Mouse (Mus musculus): ENCODE data around the gene Zfp386. TPM values are rescaled to one million over a fixed set of nuclear protein-coding genes. Genes with fewer than 3 reads are reported as not detected.

Gene Zfp386
- polyA plus RNA-seq, 1 experiment from 2014 or later, result 69.9 TPM

DNA sequence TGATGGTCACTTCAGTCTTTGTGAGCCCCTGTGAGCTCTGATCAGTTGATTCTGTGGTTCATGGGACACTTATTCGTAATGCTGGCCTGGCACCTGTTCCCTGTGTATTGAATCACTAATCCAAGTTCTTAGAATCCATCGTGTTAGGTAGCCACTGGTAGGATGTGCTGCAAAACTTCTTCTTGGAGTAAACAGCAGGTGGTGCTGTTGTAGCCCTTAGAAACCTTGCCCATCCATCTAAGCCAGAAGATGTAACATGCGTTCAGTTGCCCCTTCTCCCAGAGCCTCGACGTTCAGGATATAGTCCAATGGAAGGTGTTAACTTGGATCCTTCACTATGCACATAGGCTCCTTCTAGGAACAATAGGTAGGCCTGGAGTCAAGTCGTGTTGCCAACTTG is 2.2 kb downstream of the Zfp386 start:
- 88% methylated on average over 6 of the region's 6 CpGs for WGBS
- H3K4me1 ChIP-seq (ENCODE audit: control insufficient read depth, insufficient read depth, low read length), result peaks cover 5% of the 10 kb centered on the region
- no peak overlapping the region for H3K4me3 ChIP-seq (ENCODE audit: low read depth, low read length)
- H3K36me3 ChIP-seq (ENCODE audit: control insufficient read depth, insufficient read depth, low read length), result peaks cover 16% of the 10 kb centered on the region
- H3K27ac ChIP-seq (ENCODE audit: low read depth, low read length), result no peak overlapping the region
- peaks cover 9% of the 10 kb centered on the region for H3K9me3 ChIP-seq (replicated peaks; ENCODE audit: control insufficient read depth, low read length)
- H3K27me3 ChIP-seq (replicated peaks; ENCODE audit: control insufficient read depth, insufficient read depth, low read length), result no peaks in the 10 kb centered on the region
- no peak for DNase-seq (ENCODE audit: low spot score)
- H3K9ac ChIP-seq (ENCODE audit: low read length), result no peak overlapping the region
- H3K4me2 ChIP-seq (ENCODE audit: low read length), result peak overlapping the region; percentile 59; the same call in 1 of the 2 replicates
- no peak for ATAC-seq

GRCm38 (mm10) chr12:116054342-116054741 is 6.8 kb downstream of the Zfp386 start:
- DNase-seq (ENCODE audit: low spot score) (no peak), ATAC-seq (no peak)
- H3K9me3 ChIP-seq (replicated peaks; ENCODE audit: control insufficient read depth, low read length), result peaks cover 34% of the 10 kb centered on the region
- no peak overlapping the region for H3K4me2 ChIP-seq (ENCODE audit: low read length)
- no peak overlapping the region for H3K27ac ChIP-seq (ENCODE audit: low read depth, low read length)
- H3K4me3 ChIP-seq (ENCODE audit: low read depth, low read length), result no peak overlapping the region
- peaks cover 52% of the 10 kb centered on the region for H3K36me3 ChIP-seq (ENCODE audit: control insufficient read depth, insufficient read depth, low read length)
- no peaks in the 10 kb centered on the region for H3K27me3 ChIP-seq (replicated peaks; ENCODE audit: control insufficient read depth, insufficient read depth, low read length)
- no peaks in the 10 kb centered on the region for H3K4me1 ChIP-seq (ENCODE audit: control insufficient read depth, insufficient read depth, low read length)
- 95% methylated on average over 8 of the region's 8 CpGs for WGBS
- no peak overlapping the region for H3K9ac ChIP-seq (ENCODE audit: low read length)

- H3K27me3 ChIP-seq (replicated peaks; ENCODE audit: control insufficient read depth, insufficient read depth, low read length), result no peaks in the 10 kb centered on the region
Observed at GRCm38 (mm10) chr12:116056112-116056511, 8.6 kb downstream of the Zfp386 start.

GRCm38 (mm10) chr12:116061561-116062193 is 14.2 kb downstream of the Zfp386 start:
- Histone ChIP-seq H3K9me3 (replicated peaks; ENCODE audit: control insufficient read depth, low read length) (peaks cover 43% of the 10 kb centered on the region), H3K4me1 (ENCODE audit: control insufficient read depth, insufficient read depth, low read length) (no peaks in the 10 kb centered on the region), H3K4me2 (ENCODE audit: low read length) (no peak overlapping the region), H3K27me3 (replicated peaks; ENCODE audit: control insufficient read depth, insufficient read depth, low read length) (no peaks in the 10 kb centered on the region), H3K4me3 (ENCODE audit: low read depth, low read length) (no peak overlapping the region), H3K27ac (ENCODE audit: low read depth, low read length) (no peak overlapping the region), H3K9ac (ENCODE audit: low read length) (no peak overlapping the region), H3K36me3 (ENCODE audit: control insufficient read depth, insufficient read depth, low read length) (peaks cover 47% of the 10 kb centered on the region)
- DNase-seq (ENCODE audit: low spot score), result no peak
- ATAC-seq, result peak; percentile 13; the same call in 1 of the 2 replicates
- 95% methylated on average over 5 of the region's 5 CpGs for WGBS

More at GRCm38 (mm10) chr12:116056112-116056511, 8.6 kb downstream of the Zfp386 start:
- 95% methylated on average over 3 of the region's 3 CpGs for WGBS
- Histone ChIP-seq H3K9ac (ENCODE audit: low read length) (no peak overlapping the region), H3K4me1 (ENCODE audit: control insufficient read depth, insufficient read depth, low read length) (no peaks in the 10 kb centered on the region), H3K9me3 (replicated peaks; ENCODE audit: control insufficient read depth, low read length) (peaks cover 50% of the 10 kb centered on the region), H3K27ac (ENCODE audit: low read depth, low read length) (no peak overlapping the region), H3K4me3 (ENCODE audit: low read depth, low read length) (no peak overlapping the region), H3K4me2 (ENCODE audit: low read length) (no peak overlapping the region), H3K36me3 (ENCODE audit: control insufficient read depth, insufficient read depth, low read length) (peaks cover 60% of the 10 kb centered on the region)
- no peak for DNase-seq (ENCODE audit: low spot score)
- ATAC-seq, result no peak

GRCm38 (mm10) chr12:116062194-116062583 is 14.7 kb downstream of the Zfp386 start:
- peaks cover 42% of the 10 kb centered on the region for H3K36me3 ChIP-seq (ENCODE audit: control insufficient read depth, insufficient read depth, low read length)
- ATAC-seq, result no peak
- H3K4me1 ChIP-seq (ENCODE audit: control insufficient read depth, insufficient read depth, low read length), result no peaks in the 10 kb centered on the region
- peaks cover 39% of the 10 kb centered on the region for H3K9me3 ChIP-seq (replicated peaks; ENCODE audit: control insufficient read depth, low read length)
- H3K9ac ChIP-seq (ENCODE audit: low read length), result no peak overlapping the region
- no peak for DNase-seq (ENCODE audit: low spot score)
- no peak overlapping the region for H3K27ac ChIP-seq (ENCODE audit: low read depth, low read length)
- 93% methylated on average over 2 of the region's 2 CpGs for WGBS
- H3K27me3 ChIP-seq (replicated peaks; ENCODE audit: control insufficient read depth, insufficient read depth, low read length), result no peaks in the 10 kb centered on the region
- H3K4me2 ChIP-seq (ENCODE audit: low read length), result no peak overlapping the region
- H3K4me3 ChIP-seq (ENCODE audit: low read depth, low read length), result no peak overlapping the region

DNA sequence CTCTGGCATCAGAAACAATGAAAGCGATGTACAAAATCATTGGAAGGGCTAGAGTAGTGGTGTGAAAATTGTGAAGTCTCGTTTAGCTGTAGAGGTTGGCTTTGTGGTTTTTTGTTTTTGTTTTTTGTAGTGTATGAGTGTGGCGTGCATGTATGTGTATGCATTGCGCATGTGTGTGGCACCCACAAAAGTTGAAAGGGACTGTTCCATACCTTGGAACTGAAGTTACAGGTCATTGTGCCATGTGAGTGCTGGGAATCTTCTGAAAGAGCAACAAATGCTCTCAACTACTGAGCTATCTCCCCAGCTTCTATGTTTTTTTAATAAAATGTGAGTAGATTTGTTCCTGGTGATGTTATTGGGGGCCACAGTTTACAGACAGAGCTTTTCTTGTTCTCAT is 15.5 kb downstream of the Zfp386 start:
- ATAC-seq, result no peak
- no peaks in the 10 kb centered on the region for H3K4me1 ChIP-seq (ENCODE audit: control insufficient read depth, insufficient read depth, low read length)
- H3K4me3 ChIP-seq (ENCODE audit: low read depth, low read length), result no peak overlapping the region
- DNase-seq (ENCODE audit: low spot score), result no peak
- H3K9ac ChIP-seq (ENCODE audit: low read length), result no peak overlapping the region
- H3K9me3 ChIP-seq (replicated peaks; ENCODE audit: control insufficient read depth, low read length), result peaks cover 35% of the 10 kb centered on the region
- H3K27me3 ChIP-seq (replicated peaks; ENCODE audit: control insufficient read depth, insufficient read depth, low read length), result no peaks in the 10 kb centered on the region
- peaks cover 37% of the 10 kb centered on the region for H3K36me3 ChIP-seq (ENCODE audit: control insufficient read depth, insufficient read depth, low read length)
- H3K4me2 ChIP-seq (ENCODE audit: low read length), result no peak overlapping the region
- WGBS, result 94% methylated on average over 4 of the region's 4 CpGs
- no peak overlapping the region for H3K27ac ChIP-seq (ENCODE audit: low read depth, low read length)

- H3K4me1 ChIP-seq (ENCODE audit: control insufficient read depth, insufficient read depth, low read length), result no peaks in the 10 kb centered on the region
- no peaks in the 10 kb centered on the region; the same call in 1 of the 2 replicates for H3K27me3 ChIP-seq (replicated peaks; ENCODE audit: control insufficient read depth, insufficient read depth, low read length)
- DNase-seq (ENCODE audit: low spot score), result peak; percentile 41
- H3K4me3 ChIP-seq (ENCODE audit: low read depth, low read length), result no peak overlapping the region
- 20% methylated on average over 3 of the region's 3 CpGs for WGBS
- H3K27ac ChIP-seq (ENCODE audit: low read depth, low read length), result no peak overlapping the region
- no peak overlapping the region for H3K4me2 ChIP-seq (ENCODE audit: low read length)
- no peaks in the 10 kb centered on the region for H3K36me3 ChIP-seq (ENCODE audit: control insufficient read depth, insufficient read depth, low read length)
- no peaks in the 10 kb centered on the region for H3K9me3 ChIP-seq (replicated peaks; ENCODE audit: control insufficient read depth, low read length)
- ATAC-seq, result peak; percentile 71
- H3K9ac ChIP-seq (ENCODE audit: low read length), result no peak overlapping the region
Observed at GRCm38 (mm10) chr12:116071023-116071422, 23.5 kb downstream of the Zfp386 start.

- peak; percentile 96 for ATAC-seq
- no peaks in the 10 kb centered on the region; the same call in 1 of the 2 replicates for H3K27me3 ChIP-seq (replicated peaks; ENCODE audit: control insufficient read depth, insufficient read depth, low read length)
Observed at GRCm38 (mm10) chr12:116077074-116077854, 29.7 kb downstream of the Zfp386 start, which contains the start of gene Vipr2. Gene Vipr2 (plus strand): TSS chr12:116077726.

More at GRCm38 (mm10) chr12:116077074-116077854, 29.7 kb downstream of the Zfp386 start, which contains the start of gene Vipr2:
- Histone ChIP-seq H3K36me3 (ENCODE audit: control insufficient read depth, insufficient read depth, low read length) (no peaks in the 10 kb centered on the region), H3K27ac (ENCODE audit: low read depth, low read length) (no peak within 1 kb of the TSS), H3K4me1 (ENCODE audit: control insufficient read depth, insufficient read depth, low read length) (no peaks in the 10 kb centered on the region), H3K9me3 (replicated peaks; ENCODE audit: control insufficient read depth, low read length) (no peaks in the 10 kb centered on the region), H3K9ac (ENCODE audit: low read length) (peak within 1 kb of the TSS; percentile 80), H3K4me3 (ENCODE audit: low read depth, low read length) (peak within 1 kb of the TSS; percentile 58), H3K4me2 (ENCODE audit: low read length) (peak within 1 kb of the TSS; percentile 92)
- DNase-seq (ENCODE audit: low spot score), result peak; percentile 75
- 5% methylated on average over 33 of the region's 33 CpGs for WGBS
